Mouse (Mus musculus) G1E (cell line): ENCODE results near the gene Slc25a22. TPM values are rescaled to one million over a fixed set of nuclear protein-coding genes. Genes with fewer than 3 reads are reported as not detected.

Experiments used
- ATAC-seq: 2 replicates; pipeline ENCODE4 v1.8.0; 2016; ENCODE audit warnings: mild to moderate bottlenecking; ENCODE audit not compliant: insufficient number of reproducible peaks, poor library complexity, low FRiP score, severe bottlenecking; ENCODE audit errors: extremely low read depth
- DNase-seq: peaks from one replicate; pipeline ENCODE4 v3.0.0; 2012; ENCODE audit warnings: low spot score
- H3K27me3 ChIP-seq: 2 replicates; pipeline ENCODE4 v1.6.1; 2012; ENCODE audit warnings: mild to moderate bottlenecking, low read length, inconsistent platforms; ENCODE audit not compliant: insufficient read depth
- H3K36me3 ChIP-seq: replicated peaks from 2 replicates; pipeline ENCODE3; 2012; ENCODE audit warnings: mild to moderate bottlenecking, inconsistent platforms
- H3K4me1 ChIP-seq: 2 replicates; pipeline ENCODE4 v1.6.1; 2012; ENCODE audit warnings: low read depth, low read length, inconsistent platforms, mixed read lengths; ENCODE audit not compliant: insufficient read depth
- H3K4me3 ChIP-seq: 2 replicates; pipeline ENCODE4 v1.5.1; 2012; ENCODE audit warnings: low read depth, mild to moderate bottlenecking, inconsistent platforms, low read length, moderate library complexity, mixed read lengths
- H3K9me3 ChIP-seq: replicated peaks from 2 replicates; pipeline ENCODE4 v1.6.1; 2012; ENCODE audit warnings: inconsistent platforms
- CTCF ChIP-seq: IDR thresholded peaks from 2 replicates; pipeline ENCODE4 v1.5.1; 2012; ENCODE audit warnings: low read depth, low read length, inconsistent platforms, mixed read lengths
- GATA1 ChIP-seq: IDR thresholded peaks from 2 replicates; pipeline ENCODE4 v1.6.1; 2012; ENCODE audit warnings: borderline replicate concordance, low read length, inconsistent platforms, mixed read lengths
- GATA2 ChIP-seq: IDR thresholded peaks from 2 replicates; pipeline ENCODE4 v1.6.1; 2012; ENCODE audit warnings: low read depth, low read length, inconsistent platforms, borderline replicate concordance
- POLR2AphosphoS5 ChIP-seq: IDR thresholded peaks from 2 replicates; pipeline ENCODE4 v1.6.1; 2012; ENCODE audit warnings: low read depth, low read length, inconsistent platforms; ENCODE audit not compliant: insufficient replicate concordance
- TAL1 ChIP-seq: conservative IDR thresholded peaks from 2 replicates; pipeline ENCODE4 v1.6.1; 2012; ENCODE audit warnings: low read depth, low read length, inconsistent platforms, mixed read lengths
- polyA plus RNA-seq: library from polyadenylated mRNA; stranded (reverse); fragments of >175 nt; gene quantifications from 2 replicates; pipeline ENCODE4 v1.2.3, GENCODE M21; 2012
- total RNA-seq, 2 experiments: library from RNA; stranded (forward) in 1 of 2; stranded (reverse) in 1 of 2; fragments of 200-1000 nt in 1 of 2; fragments of >200 nt in 1 of 2; fragmentation: Nextera tagmentation in 1 of 2; gene quantifications; 2 replicates each; pipeline ENCODE4 v1.2.3; 2014 to 2017

Gene Slc25a22
- total and polyA plus RNA-seq, 3 experiments, result 3.7 to 51.8 (median 16.3) TPM

GRCm38 (mm10) chr7:141458661-141459060 lies 21.0 kb upstream of the Slc25a22 start:
- ATAC-seq, result no peak
- no peaks in the 10 kb centered on the region for H3K9me3 ChIP-seq
- peaks cover 48% of the 10 kb centered on the region for H3K4me1 ChIP-seq
- no peak for TF ChIP-seq GATA1
- peaks cover 29% of the 10 kb centered on the region for H3K27me3 ChIP-seq
- peaks cover 48% of the 10 kb centered on the region for H3K36me3 ChIP-seq
- H3K4me3 ChIP-seq, result no peak overlapping the region
- no peak for DNase-seq

DNA sequence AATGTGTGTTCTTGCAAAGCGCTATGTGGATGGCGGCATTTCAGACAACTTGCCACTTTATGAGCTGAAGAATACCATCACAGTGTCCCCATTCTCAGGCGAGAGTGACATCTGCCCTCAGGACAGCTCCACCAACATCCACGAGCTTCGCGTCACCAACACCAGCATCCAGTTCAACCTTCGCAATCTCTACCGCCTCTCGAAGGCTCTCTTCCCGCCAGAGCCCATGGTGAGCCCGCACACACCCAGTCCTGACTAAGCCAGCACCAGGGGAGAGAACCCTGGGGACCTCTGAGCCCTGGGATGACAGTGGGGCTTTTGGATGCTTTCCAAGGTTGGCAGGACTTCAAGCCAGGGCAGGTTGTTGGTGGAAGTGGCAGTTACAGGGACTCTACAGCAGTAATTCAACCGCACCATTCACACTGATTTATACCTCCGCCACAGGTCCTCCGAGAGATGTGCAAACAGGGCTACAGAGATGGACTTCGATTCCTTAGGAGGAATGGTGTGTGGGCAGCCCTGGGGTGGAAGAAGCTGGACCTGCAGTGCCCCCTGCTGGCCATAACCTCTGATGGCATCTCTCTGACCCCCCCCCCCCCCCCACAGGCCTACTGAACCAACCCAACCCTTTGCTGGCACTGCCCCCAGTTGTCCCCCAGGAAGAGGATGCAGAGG lies 20.4 kb upstream of the Slc25a22 start:
- ATAC-seq (no peak), DNase-seq (peak; percentile 70)
- H3K27me3 ChIP-seq, result peaks cover 24% of the 10 kb centered on the region
- TF ChIP-seq TAL1 (no peak), CTCF (peak; percentile 23; the same call in 1 of the 2 replicates), GATA2 (no peak), GATA1 (no peak)
- H3K4me1 ChIP-seq, result peaks cover 51% of the 10 kb centered on the region
- H3K9me3 ChIP-seq, result no peaks in the 10 kb centered on the region
- no peak overlapping the region for H3K4me3 ChIP-seq
- peaks cover 52% of the 10 kb centered on the region for H3K36me3 ChIP-seq

DNA sequence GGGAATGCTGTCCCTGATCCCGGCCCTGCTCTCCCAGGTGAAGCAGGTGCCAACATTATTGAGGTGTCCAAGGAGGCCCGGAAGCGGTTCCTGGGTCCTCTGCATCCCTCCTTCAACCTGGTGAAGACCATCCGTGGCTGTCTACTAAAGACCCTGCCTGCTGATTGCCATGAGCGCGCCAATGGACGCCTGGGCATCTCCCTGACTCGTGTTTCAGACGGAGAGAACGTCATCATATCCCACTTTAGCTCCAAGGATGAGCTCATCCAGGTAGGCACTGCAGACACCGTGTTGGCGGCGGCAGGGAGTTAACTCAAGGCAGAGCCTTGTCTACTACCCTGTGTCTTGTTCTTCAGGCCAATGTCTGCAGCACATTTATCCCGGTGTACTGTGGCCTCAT lies 19.5 kb upstream of the Slc25a22 start:
- TF ChIP-seq GATA1, result no peak
- TF ChIP-seq TAL1, result no peak
- no peak for TF ChIP-seq POLR2AphosphoS5
- TF ChIP-seq GATA2, result no peak
- no peak for TF ChIP-seq CTCF
- DNase-seq (no peak), ATAC-seq (no peak)
- H3K9me3 ChIP-seq, result no peaks in the 10 kb centered on the region
- peaks cover 48% of the 10 kb centered on the region for H3K4me1 ChIP-seq
- H3K27me3 ChIP-seq, result peaks cover 15% of the 10 kb centered on the region
- peaks cover 54% of the 10 kb centered on the region for H3K36me3 ChIP-seq
- H3K4me3 ChIP-seq, result no peak overlapping the region

GRCm38 (mm10) chr7:141456739-141457138 lies 19.0 kb upstream of the Slc25a22 start:
- Histone ChIP-seq H3K4me1 (peaks cover 49% of the 10 kb centered on the region), H3K4me3 (no peak overlapping the region)
- no peak for DNase-seq

DNA sequence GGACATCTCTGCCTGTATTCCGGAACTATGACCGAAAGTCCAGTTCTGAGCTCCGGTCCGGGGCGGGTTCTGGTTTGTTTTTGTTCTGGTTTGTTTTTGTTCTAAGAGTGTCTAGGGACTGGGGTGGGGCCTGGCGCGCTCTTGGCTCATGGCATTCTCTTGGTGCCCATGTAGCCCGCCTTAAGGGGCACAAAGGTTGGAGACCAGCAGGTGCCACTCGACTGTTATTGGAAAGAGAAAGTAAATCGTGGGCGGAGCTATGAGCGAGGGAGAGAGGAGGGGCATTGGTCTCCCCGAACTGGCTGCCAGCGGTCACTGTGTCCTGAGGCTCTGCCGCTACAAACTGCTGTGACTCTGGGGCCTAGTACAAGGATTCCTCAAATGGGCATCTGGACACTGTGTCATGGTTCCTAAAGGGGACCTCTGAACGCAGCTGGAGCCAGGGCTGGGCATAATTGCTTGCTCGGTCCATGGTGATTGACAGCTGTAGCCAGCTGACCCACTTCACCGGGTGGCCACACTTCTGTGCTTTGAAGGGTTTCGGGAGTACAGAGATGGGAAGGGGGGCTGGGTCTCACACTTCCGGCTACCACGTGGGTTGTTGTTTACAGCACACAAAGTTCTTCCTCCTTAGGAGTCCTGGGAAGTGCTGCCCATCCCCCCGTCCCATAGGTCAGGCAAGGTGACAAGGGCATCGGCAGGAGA lies 18.1 kb upstream of the Slc25a22 start:
- no peak for DNase-seq
- Histone ChIP-seq H3K4me3 (peak overlapping the region; percentile 86), H3K4me1 (peaks cover 59% of the 10 kb centered on the region), H3K27me3 (peaks cover 2% of the 10 kb centered on the region; the same call in 1 of the 2 replicates), H3K36me3 (peaks cover 65% of the 10 kb centered on the region), H3K9me3 (no peaks in the 10 kb centered on the region)
- peak; percentile 30; the same call in 1 of the 2 replicates for ATAC-seq
- TF ChIP-seq CTCF (no peak), GATA2 (no peak), GATA1 (no peak), TAL1 (no peak), POLR2AphosphoS5 (no peak)

More at GRCm38 (mm10) chr7:141456739-141457138, 19.0 kb upstream of the Slc25a22 start:
- no peak for ATAC-seq
- Histone ChIP-seq H3K36me3 (peaks cover 59% of the 10 kb centered on the region), H3K27me3 (peaks cover 10% of the 10 kb centered on the region), H3K9me3 (no peaks in the 10 kb centered on the region)
- TF ChIP-seq GATA1 (no peak), TAL1 (no peak), GATA2 (no peak), POLR2AphosphoS5 (no peak), CTCF (no peak)

- peak; percentile 78 for ATAC-seq
- DNase-seq, result peak; percentile 83
- TF ChIP-seq TAL1 (no peak), GATA2 (no peak), GATA1 (no peak), POLR2AphosphoS5 (no peak), CTCF (no peak)
- no peaks in the 10 kb centered on the region for H3K9me3 ChIP-seq
- H3K4me1 ChIP-seq, result peaks cover 66% of the 10 kb centered on the region
- peak within 1 kb of the TSS; percentile 86 for H3K4me3 ChIP-seq
- H3K27me3 ChIP-seq, result no peaks in the 10 kb centered on the region; the same call in 1 of the 2 replicates
- peaks cover 65% of the 10 kb centered on the region for H3K36me3 ChIP-seq
Measured at GRCm38 (mm10) chr7:141454967-141455551, 17.4 kb upstream of the Slc25a22 start, which contains the start of gene Pnpla2. Pnpla2 (plus strand) TSS chr7:141455198.
